Mouse (Mus musculus) cerebellum, postnatal 25 days (tissue): ENCODE measurements around the gene Dtx3.

Experiments used
- DNase-seq, 2 experiments: peaks; one replicate each; pipeline ENCODE4 v3.0.0; 2021; ENCODE audit warnings: mixed read lengths in 2 of 2

Gene Dtx3

DNA sequence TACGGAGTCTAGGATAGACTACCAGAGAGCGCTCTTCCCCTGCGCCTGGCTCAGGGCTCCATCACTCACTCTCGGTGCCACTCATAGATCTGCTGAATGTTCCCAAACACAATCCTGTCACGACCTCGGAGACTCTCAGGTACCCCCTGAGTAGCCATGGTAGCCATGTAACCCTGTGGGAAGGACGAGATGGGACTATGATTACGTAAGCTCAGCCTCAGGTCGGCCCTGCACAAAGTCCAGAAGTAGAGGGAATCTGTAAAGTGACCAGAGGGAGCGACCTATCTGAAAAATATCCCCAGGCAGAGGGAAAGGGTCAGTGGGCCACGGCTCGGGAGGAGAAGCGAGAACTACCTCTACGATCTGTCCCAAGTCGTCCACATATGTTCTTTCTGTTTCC, 10.0 kb downstream of the Dtx3 start:
- DNase-seq, result no peak

DNA sequence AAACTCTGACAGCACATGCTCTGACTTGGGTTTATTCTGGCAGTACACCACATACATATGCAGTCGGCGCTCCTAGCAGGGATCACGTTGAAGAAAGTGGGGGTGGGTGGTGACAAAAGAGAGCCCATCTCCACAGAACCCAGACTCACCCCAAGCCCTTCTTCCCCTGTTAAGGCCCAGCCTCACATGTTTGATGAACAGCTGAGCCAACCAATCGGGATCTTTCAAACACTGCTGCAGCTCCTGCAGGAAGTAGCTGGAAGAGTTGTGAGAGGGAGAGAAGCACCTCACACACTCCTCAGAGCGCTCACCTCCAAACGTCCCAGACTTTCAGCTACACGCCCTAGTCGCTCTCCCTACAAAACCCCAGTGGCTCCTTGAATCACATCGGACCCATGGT, 10.4 kb downstream of the Dtx3 start:
- no peak for DNase-seq

DNA sequence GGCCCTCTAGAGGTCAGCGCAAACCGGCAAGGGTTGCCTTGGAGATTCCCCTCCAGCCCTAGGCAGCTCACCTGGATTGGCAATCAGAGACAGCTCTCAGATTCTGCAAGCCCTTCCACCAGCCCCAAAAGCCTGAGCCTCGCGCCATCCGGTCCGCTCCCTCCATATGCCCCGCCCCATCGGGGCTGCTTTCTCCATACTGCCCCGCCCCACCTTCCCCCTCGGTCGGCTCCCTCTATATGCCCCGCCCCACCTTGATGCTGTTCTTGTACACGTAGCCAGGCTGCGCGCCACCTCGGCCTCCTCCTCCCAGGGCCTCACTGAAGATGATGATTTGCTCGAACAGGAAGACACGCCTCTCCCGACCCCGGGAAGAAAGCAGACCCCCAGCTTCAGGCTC, 11.8 kb downstream of the Dtx3 start:
- no peak for DNase-seq

DNA sequence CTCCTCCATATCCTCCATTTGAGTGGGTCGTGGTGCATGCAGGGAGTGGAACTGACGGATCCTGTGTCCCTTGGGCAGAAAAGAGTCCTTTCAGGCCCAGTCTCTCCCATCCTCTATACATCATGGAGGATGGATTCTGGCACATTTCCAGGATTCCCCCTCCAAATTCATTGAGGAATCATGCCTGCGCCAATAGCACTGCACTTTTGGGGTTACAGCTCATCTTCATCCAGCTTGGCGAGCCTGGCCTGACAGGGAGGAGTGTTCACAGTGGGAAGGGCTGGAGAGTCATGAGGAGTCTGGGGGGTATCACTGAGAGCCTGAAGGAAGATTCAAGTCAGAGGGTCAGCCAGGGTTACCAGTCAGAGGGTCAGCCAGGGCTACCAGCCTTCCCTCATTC, 12.9 kb downstream of the Dtx3 start:
- DNase-seq, result no peak

DNA sequence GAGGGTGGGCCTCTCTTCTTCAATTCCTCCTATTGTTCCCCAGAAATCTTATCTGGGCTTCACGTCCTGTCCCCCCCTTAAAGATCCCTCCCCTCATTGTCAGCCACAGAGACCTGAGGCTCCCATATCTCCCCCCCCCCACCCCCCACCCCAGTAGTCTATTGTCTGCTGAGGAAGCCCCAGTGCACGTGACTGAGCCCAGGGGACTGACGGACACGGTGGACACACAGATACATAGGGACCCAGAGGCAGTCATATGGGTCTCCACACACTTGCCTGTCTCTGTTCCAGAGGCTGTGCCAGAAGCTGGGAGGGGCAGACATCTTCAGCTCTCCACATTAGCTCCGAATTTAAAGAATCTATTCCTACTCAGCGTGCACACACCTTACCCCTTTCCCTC, 14.0 kb downstream of the Dtx3 start:
- DNase-seq, result no peak

DNA sequence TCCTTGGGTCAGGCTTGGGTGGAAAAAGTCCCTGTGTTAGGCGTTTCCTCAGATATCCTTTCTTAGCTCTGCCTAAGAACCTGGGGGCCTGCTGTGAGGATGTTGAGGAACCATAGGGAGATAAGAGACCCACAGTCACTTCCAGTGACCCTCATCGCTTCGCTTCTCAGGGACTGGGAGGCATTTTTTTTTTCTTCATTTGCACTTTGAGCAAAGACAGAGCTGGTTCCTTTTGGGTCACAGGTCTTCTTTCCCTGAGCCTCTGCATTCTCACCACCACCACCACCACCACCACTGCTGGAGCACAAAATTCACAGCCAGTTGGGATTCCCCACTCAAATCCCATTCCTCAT, 14.9 kb downstream of the Dtx3 start:
- no peak for DNase-seq

DNA sequence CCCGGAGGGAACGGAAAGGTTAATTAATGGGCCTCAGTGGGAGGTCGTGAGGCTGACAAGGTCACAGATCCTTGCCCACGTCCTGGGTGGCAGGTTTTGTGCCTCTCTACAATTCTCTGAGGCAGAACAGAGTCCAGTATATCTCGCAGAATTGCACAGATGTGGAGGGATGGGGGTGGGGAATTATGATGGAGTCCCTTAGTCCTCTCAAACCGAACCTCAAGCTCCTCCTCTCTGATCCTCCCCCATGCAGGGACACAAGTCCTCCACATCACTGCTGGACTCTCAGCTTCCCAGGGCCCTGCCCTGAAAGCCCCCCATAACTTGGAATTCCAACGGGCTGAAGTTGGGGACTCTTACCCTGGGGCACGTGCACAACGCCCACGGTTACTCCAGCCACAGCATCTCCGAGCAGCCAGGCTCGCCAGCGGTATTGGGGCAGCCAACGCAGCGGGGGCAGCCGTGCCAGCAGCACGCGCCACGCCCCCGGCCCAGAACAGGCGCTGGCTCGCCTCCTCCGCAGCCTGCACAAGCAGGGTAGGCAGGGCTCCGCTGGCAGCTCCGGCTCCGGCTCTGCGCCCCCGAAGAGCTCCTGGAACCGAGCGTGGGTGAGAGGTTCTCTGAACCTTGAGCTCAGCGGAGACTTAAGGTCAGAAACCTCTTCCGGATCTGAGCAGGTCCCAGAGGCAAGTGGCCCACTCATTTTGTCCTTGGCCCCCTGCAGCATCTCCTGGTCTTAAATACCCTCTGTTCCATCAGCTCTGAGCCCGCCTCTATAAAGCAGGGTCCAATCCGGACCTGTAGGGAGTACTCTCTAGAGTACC, 15.4 kb downstream of the Dtx3 start, which contains the start of gene Slc26a10:
Slc26a10 (minus strand) TSS at position 775 of the 824 bp plus-strand sequence.
- DNase-seq, result peak; percentile 2 to 29

DNA sequence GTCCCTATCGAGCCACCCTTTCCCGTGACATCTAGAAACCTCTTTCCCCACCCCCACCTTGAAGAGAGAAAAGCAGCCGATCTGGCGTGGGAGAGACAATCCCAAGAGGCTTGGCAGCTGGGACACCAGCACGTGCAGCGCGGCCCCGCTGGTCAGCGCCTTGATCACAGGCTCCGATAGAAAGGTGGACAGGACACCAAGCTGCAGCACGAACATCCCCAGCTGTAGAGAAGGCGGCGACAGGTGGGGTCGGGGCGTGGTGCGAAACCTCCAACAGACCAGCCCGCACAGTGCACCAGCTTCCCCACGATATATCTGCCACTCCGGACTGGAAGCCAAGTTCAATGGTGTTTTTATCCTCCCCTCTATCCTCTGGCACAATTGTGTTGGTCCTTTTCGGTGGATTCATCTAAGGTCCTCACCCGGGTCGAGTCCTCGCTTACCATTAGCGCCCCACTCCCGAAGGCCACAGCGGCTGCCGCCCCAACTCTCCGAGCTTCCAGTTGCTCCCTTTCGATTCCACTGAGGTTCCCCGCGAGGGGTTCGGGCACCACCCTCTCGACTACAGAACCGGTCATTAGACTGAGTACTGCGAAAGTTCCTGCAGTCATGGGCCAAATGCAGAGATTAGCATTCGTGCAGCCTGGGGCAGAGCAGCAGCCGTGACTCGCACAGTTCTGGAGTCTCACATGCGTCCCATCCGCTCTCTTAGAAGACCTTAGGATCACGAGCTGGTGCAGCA, 17.1 kb downstream of the Dtx3 start:
- peak; percentile 30 to 44 for DNase-seq

DNA sequence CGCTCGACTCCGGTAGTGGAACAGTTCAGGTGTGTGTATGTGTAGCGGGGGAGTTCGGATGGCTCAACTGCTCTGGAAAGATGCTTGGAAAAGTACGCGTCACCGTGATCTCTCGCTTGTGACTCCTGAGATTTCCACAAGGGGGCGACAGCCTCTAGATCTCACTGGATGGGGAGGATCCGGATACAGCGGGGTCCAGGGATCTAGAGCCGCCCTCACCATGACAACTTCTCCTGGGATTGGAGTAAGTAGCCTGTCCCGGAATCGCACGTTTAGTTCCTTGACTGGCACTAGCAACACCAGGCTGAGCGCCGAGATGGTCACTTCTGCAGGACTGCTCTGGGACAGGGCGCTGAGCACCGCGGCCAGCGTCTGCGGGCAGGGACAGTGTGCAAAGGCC, 17.8 kb downstream of the Dtx3 start:
- DNase-seq, result peak; percentile 86 to 89

DNA sequence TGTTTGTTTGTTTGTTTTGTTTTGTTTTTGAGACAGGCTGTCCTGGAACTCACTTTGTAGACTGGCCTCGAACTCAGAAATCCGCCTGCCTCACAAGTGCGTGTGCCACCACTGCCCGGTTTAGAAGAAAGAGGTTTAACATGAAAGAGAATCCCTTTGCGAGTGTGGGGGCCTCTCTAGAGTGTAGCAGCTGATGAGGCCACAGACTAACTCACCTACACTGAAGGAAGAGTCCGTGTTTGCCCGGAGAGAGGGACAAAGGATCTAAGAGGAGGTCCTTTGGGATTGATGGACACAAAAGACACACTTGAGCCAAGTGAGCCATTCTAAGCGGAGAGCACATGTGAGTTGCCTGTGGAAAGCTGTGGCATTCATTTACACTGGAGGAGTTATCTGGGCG, 18.3 kb downstream of the Dtx3 start:
- no peak for DNase-seq

DNA sequence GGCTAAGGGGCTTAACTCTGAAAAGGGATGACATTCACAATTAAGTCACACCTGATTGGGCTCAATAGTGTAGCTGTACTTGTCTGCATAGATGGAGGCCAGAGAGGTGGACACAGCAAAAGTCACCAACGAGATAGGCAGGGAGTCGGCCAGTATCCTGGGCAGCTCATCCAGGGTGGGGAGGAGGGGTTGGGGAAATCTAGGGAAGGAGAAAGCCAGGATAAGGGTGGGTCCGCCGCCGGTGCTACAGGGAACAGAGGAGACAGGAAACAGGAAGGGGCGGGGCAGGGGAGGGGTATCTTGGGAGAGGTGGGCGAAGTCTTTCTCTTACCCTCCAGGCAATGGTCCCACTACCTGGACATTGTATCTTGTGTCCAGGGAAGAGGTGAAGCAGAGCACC, 18.8 kb downstream of the Dtx3 start:
- DNase-seq, result no peak

DNA sequence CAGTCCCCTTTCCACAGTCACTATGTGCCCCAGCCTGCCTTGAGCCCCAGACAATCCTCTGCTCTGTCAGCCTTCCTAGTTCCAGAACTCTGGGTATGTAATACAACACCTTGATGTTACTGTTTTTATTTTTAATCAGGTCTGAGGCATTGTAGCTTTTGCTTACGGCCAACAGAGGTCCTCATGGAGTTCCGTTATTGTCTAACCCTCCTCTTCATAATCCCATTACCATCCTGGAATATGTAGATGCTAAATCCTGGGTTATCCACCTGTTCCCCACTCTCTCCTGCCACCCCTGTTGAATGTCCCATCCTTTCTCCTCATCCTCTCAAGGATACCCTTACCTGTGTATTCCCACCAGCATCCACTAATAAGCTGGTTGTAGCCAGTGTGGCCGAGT, 19.3 kb downstream of the Dtx3 start:
- no peak for DNase-seq

DNA sequence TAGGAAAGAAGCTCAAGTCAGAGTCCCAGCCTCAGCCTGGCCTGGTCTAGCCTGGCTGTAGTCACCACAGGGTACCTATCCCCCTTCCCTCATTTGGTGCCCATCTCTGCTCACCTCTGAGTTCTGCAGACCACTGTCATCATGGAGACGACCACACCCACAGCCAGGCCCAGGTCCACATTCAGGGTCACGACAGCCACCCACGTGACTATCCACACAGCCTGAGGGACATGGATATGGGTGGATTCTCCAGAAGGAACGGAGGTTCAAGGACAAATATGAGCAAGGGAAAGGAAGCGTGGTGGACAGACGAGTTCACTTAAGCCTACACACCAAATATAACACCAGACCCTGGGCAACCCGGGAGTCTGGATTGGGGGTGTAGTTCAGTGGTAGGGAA, 21.4 kb downstream of the Dtx3 start:
- no peak for DNase-seq

DNA sequence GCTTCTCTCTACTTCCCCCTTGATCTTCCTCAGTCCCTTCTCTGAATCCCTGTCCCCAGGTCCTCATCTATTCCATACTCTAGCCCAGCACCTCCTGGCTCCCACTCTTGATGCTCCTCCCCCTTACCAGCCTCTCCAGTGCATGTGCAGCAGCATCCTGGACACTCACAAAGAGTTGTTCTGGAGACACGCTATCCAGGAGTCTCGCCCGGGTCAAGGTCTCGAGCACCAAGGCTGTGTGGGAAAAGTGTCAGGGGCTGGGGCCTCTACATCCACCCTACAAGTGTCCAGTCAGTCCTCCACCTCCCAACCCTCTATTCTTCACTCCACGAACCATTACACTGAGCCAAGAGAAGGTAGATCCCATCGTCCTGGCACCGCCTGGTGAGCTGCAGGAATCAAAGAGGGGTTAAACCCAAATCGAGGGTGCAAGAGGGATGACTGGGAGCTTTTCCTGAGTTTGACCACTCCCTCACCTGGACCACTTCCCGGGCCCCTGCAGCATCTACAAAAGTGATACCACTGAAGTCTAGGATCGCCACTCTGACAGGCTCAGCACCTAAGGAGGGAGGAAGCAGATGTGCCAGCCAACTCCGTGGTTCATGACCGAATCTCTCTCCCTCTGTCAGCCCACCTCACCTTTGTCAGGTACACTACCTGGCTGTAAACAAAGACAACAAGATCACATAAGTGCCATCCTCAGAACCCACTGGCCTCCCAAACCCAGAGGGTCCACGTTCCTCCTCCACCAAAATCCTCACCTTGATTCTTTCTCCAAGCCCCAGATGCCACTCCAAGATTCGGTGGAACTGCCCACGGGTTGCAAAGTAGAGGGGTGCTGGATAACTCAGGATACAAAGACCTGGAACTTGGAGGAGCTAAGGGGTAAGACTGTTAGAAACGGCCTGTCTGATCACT, 22.1 kb downstream of the Dtx3 start:
- no peak for DNase-seq

DNA sequence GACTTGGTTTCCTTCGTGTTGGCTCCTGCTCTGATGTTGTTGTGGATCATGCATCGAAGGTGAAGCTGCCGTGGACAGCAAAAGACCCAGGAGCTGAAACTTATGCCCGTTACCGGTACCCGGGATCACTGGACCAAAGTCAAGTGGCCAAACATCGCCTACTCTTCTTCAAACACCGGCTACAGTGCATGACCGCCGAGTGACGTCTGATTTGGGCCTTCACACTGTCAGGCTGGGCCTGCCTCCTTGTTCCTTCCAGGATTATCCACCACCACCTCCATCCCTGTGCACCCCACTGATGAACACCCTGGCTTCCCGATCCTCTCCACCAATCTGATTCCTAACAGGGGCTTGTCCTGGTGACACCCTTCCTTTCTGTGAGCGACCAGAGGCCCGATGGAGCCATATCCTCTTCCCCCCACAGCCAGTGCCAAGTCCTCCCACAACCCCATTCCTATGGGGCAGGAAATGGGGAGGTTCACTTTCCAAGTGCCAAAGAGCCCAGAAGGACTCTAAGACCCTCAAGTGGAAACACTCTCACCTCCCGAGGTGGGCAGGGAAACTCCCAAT, 23.8 kb downstream of the Dtx3 start:
- no peak for DNase-seq

DNA sequence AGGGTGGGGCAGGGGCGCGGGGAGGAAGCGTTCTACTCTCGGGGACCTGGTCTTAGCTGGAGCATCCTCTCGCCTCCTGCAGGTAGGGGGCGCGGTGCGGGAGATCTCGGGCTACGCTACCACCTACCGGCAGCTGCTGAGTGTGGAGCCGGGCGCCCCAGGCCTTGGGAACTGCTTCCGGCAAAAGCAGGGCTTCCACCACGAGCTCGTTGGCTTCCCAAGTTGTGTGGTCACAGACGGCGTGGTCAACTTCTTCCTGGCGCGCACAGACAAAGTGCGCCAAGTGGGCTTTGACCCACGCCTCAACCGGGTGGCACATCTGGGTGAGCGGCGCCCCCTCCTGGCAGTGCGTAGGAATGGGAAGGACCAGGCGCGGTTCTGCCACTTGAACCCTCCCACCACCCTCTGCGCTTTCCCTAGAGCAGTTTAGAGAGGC, 24.7 kb downstream of the Dtx3 start:
- DNase-seq, result peak; percentile 64 to 70

DNA sequence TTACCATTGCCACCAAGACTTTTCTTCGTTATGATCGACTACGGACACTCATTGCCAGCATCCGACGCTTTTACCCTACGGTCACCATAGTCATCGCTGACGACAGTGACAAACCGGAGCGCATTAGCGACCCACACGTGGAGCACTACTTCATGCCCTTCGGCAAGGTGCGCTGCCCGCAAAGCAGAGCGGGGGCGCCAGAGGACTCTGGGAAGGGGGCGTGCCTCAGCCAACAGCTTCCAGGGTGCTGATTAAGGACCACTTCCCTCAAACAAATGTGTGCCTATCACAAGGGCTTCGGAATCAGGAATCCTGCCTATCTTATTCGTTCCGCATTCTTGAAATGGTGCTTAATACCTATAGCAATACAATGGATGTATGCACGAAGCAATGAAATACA, 25.5 kb downstream of the Dtx3 start:
- no peak for DNase-seq

DNA sequence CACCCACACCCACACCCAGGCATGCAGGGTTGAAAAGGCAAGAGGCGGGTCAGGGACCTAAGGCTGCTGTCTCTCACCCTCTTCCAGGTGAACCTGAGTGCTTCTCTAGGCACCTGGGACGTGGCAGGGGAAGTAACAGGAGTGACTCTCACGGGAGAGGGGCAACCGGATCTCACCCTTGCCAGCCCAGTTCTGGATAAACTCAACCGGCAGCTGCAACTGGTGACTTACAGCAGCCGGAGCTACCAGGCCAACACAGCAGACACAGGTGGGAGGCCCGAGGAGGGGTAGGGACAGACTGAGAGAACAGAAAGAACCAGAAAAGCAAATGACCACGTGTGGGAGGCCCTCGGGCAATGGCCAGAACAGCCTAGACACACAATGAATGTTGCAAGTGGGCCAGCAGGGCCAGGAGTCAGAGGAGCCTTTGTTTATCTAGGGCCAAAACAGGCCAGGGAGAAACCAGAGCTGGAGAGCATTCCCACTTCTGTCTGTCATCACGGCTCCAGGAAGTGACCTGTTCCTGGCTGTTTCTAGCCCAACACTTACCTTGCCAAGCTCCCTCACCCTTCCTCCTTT, 27.8 kb downstream of the Dtx3 start:
- DNase-seq, result no peak

DNA sequence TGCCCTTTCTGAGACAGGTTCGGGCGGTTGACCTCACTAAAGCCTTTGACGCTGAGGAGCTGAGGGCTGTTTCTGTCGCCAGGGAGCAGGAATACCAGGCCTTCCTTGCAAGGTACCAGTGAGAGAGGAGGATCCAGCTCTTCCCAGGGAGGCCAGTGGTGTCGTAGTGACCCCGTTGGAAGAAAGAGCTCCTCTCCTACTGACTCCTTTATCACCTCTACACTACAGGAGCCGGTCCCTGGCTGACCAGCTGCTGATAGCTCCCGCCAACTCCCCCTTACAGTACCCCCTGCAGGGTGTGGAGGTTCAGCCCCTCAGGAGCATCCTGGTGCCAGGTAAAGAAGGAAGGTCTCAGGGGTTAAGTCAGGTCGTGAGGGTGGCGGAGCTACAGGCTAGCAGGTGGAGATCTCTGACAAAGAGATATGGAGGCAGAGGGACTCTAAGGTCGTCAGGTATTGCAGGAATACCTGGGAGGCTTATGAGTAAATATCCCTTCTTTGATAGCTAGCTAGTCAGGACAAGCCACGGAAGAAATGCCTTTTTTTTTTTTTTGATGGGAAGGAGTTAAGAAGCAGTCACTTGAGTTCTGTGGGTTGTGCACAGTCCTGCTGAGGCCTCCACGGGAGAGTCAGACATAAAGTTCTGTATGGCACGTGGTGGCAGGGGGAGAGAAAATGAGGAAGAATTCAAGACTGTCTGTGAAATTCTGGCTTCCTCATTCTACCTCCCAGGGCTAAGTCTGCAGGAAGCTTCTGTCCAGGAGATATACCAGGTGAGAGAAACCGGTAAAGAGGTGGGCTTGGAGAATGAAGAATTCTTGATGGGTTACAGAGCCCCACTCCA, 28.5 kb downstream of the Dtx3 start:
- no peak for DNase-seq

DNA sequence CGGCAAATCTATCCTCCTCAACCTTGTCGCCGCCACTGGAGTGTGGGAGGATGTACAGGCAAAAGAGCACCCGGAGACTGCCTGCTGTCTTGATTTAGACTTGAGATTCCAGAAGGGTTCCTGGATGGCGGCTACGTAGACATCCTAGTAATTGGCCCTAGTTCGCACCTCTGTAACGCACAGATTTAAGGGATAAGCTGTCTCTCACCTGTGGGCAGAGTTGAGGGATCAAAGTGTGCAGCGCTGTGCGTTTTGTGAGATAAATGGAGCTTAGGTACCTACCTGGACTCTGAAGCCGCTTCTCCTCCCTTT, 29.2 kb downstream of the Dtx3 start:
- DNase-seq, result no peak

DNA sequence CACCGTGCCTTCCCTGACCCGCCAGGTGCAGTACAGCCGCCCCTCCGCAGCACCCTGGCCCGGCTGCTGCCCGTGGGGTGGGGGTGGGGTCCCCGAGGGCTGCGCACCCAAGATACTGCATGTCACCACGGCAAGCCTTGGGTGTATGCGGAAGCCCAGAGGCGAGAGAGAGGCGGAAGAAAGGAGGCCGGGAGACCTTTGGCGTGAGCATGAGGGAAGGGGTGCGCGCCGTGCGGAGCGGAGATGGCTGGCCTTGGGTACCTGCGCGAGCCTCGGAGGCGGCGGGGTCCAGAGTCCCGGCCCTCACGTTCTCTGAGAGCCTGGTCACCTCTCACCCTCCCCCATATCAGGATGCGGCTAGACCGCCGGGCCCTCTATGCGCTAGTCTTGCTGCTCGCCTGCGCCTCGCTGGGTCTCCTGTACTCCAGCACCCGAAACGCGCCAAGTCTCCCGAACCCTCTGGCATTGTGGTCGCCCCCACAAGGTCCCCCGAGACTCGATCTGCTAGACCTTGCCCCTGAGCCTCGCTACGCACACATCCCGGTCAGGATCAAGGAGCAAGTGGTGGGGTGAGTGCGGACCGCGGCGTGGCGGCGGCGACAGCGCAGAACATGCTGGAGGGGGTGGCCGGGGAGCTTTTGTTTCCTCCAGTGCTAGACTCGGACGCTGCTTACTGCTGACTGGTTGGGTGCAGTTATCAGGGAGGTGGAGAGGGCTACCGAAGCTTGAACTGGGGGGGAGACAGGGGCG, 29.7 kb downstream of the Dtx3 start:
- peak; percentile 74 to 84 for DNase-seq
